Mouse (Mus musculus): Measurements from ENCODE around the gene Sox5. TPM values are rescaled to one million over a fixed set of nuclear protein-coding genes. Genes with fewer than 3 reads are reported as not detected.

Sox5 gene
- polyA plus RNA-seq, 1 experiment from 2014 or later = 27.0 TPM

GRCm38 (mm10) chr6:144067491-144067890 is 714.3 kb downstream of the Sox5 start:
- no peak overlapping the region for H3K9ac ChIP-seq
- no peak overlapping the region for H3K4me3 ChIP-seq (replicated peaks; ENCODE audit: low read length)
- no peaks in the 10 kb centered on the region for H3K27me3 ChIP-seq (ENCODE audit: control insufficient read depth, insufficient read depth, low read length)
- DNase-seq (ENCODE audit: low spot score) (no peak), ATAC-seq (ENCODE audit: low FRiP score) (no peak)
- H3K27ac ChIP-seq = no peak overlapping the region
- no peaks in the 10 kb centered on the region for H3K36me3 ChIP-seq (replicated peaks; ENCODE audit: control insufficient read depth, insufficient read depth)
- 85% methylated on average over 7 of the region's 7 CpGs for WGBS
- H3K4me1 ChIP-seq (replicated peaks; ENCODE audit: control insufficient read depth, insufficient read depth, low read length) = no peaks in the 10 kb centered on the region
- no peaks in the 10 kb centered on the region for H3K9me3 ChIP-seq (ENCODE audit: control insufficient read depth, low read length)
- H3K4me2 ChIP-seq (replicated peaks) = no peak overlapping the region

- WGBS = 89% methylated on average over 8 of the region's 8 CpGs
- Histone ChIP-seq H3K27me3 (ENCODE audit: control insufficient read depth, insufficient read depth, low read length) (no peaks in the 10 kb centered on the region), H3K4me3 (replicated peaks; ENCODE audit: low read length) (no peak overlapping the region), H3K36me3 (replicated peaks; ENCODE audit: control insufficient read depth, insufficient read depth) (no peaks in the 10 kb centered on the region), H3K4me2 (replicated peaks) (no peak overlapping the region), H3K27ac (no peak overlapping the region), H3K9me3 (ENCODE audit: control insufficient read depth, low read length) (no peaks in the 10 kb centered on the region), H3K4me1 (replicated peaks; ENCODE audit: control insufficient read depth, insufficient read depth, low read length) (no peaks in the 10 kb centered on the region), H3K9ac (no peak overlapping the region)
- DNase-seq (ENCODE audit: low spot score) (no peak), ATAC-seq (ENCODE audit: low FRiP score) (no peak)
Observed at GRCm38 (mm10) chr6:144062428-144062827, 719.3 kb downstream of the Sox5 start.

GRCm38 (mm10) chr6:144061814-144062213 is 720.0 kb downstream of the Sox5 start:
- H3K27me3 ChIP-seq (ENCODE audit: control insufficient read depth, insufficient read depth, low read length) = no peaks in the 10 kb centered on the region
- WGBS = 95% methylated on average over 8 of the region's 8 CpGs
- no peaks in the 10 kb centered on the region for H3K36me3 ChIP-seq (replicated peaks; ENCODE audit: control insufficient read depth, insufficient read depth)
- no peak overlapping the region for H3K4me2 ChIP-seq (replicated peaks)
- H3K9me3 ChIP-seq (ENCODE audit: control insufficient read depth, low read length) = no peaks in the 10 kb centered on the region
- DNase-seq (ENCODE audit: low spot score) = no peak
- H3K27ac ChIP-seq = no peak overlapping the region
- H3K9ac ChIP-seq = no peak overlapping the region
- ATAC-seq (ENCODE audit: low FRiP score) = no peak
- H3K4me3 ChIP-seq (replicated peaks; ENCODE audit: low read length) = no peak overlapping the region
- H3K4me1 ChIP-seq (replicated peaks; ENCODE audit: control insufficient read depth, insufficient read depth, low read length) = no peaks in the 10 kb centered on the region

GRCm38 (mm10) chr6:144057098-144057632 is 724.6 kb downstream of the Sox5 start:
- H3K9ac ChIP-seq = no peak overlapping the region
- H3K4me2 ChIP-seq (replicated peaks) = no peak overlapping the region
- ATAC-seq (ENCODE audit: low FRiP score) (0 out of 2 replicates have a peak, but pooled peaks have one; percentile 44), DNase-seq (ENCODE audit: low spot score) (no peak)
- H3K9me3 ChIP-seq (ENCODE audit: control insufficient read depth, low read length) = no peaks in the 10 kb centered on the region
- H3K27ac ChIP-seq = peak overlapping the region; percentile 66
- no peaks in the 10 kb centered on the region for H3K36me3 ChIP-seq (replicated peaks; ENCODE audit: control insufficient read depth, insufficient read depth)
- no peak overlapping the region for H3K4me3 ChIP-seq (replicated peaks; ENCODE audit: low read length)
- no peaks in the 10 kb centered on the region for H3K27me3 ChIP-seq (ENCODE audit: control insufficient read depth, insufficient read depth, low read length)
- 0 out of 2 replicates have a peak, but pooled peaks cover 9% of the 10 kb centered on the region for H3K4me1 ChIP-seq (replicated peaks; ENCODE audit: control insufficient read depth, insufficient read depth, low read length)
- 81% methylated on average over 14 of the region's 14 CpGs for WGBS

GRCm38 (mm10) chr6:144056252-144057097 is 725.3 kb downstream of the Sox5 start:
- Histone ChIP-seq H3K9me3 (ENCODE audit: control insufficient read depth, low read length) (no peaks in the 10 kb centered on the region), H3K9ac (no peak overlapping the region), H3K4me3 (replicated peaks; ENCODE audit: low read length) (no peak overlapping the region), H3K27me3 (ENCODE audit: control insufficient read depth, insufficient read depth, low read length) (no peaks in the 10 kb centered on the region), H3K4me1 (replicated peaks; ENCODE audit: control insufficient read depth, insufficient read depth, low read length) (0 out of 2 replicates have a peak, but pooled peaks cover 9% of the 10 kb centered on the region), H3K4me2 (replicated peaks) (no peak overlapping the region), H3K27ac (peak overlapping the region; percentile 66), H3K36me3 (replicated peaks; ENCODE audit: control insufficient read depth, insufficient read depth) (no peaks in the 10 kb centered on the region)
- WGBS = 47% methylated on average over 10 of the region's 10 CpGs
- DNase-seq (ENCODE audit: low spot score) (peak; percentile 62), ATAC-seq (ENCODE audit: low FRiP score) (peak; percentile 85; the same call in 1 of the 2 replicates)

- no peak for DNase-seq (ENCODE audit: low spot score)
- H3K4me2 ChIP-seq (replicated peaks) = no peak overlapping the region
- no peak overlapping the region for H3K27ac ChIP-seq
- H3K9me3 ChIP-seq (ENCODE audit: control insufficient read depth, low read length) = no peaks in the 10 kb centered on the region
- WGBS = 55% methylated on average over 5 of the region's 5 CpGs
- no peak overlapping the region for H3K9ac ChIP-seq
- no peak for ATAC-seq (ENCODE audit: low FRiP score)
- H3K4me3 ChIP-seq (replicated peaks; ENCODE audit: low read length) = no peak overlapping the region
- no peaks in the 10 kb centered on the region for H3K36me3 ChIP-seq (replicated peaks; ENCODE audit: control insufficient read depth, insufficient read depth)
- H3K27me3 ChIP-seq (ENCODE audit: control insufficient read depth, insufficient read depth, low read length) = no peaks in the 10 kb centered on the region
- H3K4me1 ChIP-seq (replicated peaks; ENCODE audit: control insufficient read depth, insufficient read depth, low read length) = 0 out of 2 replicates have a peak, but pooled peaks cover 9% of the 10 kb centered on the region
Observed at GRCm38 (mm10) chr6:144052487-144052886, 729.3 kb downstream of the Sox5 start.

GRCm38 (mm10) chr6:144051316-144051715 is 730.5 kb downstream of the Sox5 start:
- DNase-seq (ENCODE audit: low spot score) = no peak
- H3K27ac ChIP-seq = no peak overlapping the region
- H3K4me3 ChIP-seq (replicated peaks; ENCODE audit: low read length) = no peak overlapping the region
- no peak overlapping the region for H3K4me2 ChIP-seq (replicated peaks)
- H3K4me1 ChIP-seq (replicated peaks; ENCODE audit: control insufficient read depth, insufficient read depth, low read length) = 0 out of 2 replicates have a peak, but pooled peaks cover 6% of the 10 kb centered on the region
- no peaks in the 10 kb centered on the region for H3K9me3 ChIP-seq (ENCODE audit: control insufficient read depth, low read length)
- H3K27me3 ChIP-seq (ENCODE audit: control insufficient read depth, insufficient read depth, low read length) = no peaks in the 10 kb centered on the region
- ATAC-seq (ENCODE audit: low FRiP score) = no peak
- H3K36me3 ChIP-seq (replicated peaks; ENCODE audit: control insufficient read depth, insufficient read depth) = no peaks in the 10 kb centered on the region
- 96% methylated on average over 5 of the region's 5 CpGs for WGBS
- H3K9ac ChIP-seq = no peak overlapping the region

GRCm38 (mm10) chr6:144048201-144048924 is 733.4 kb downstream of the Sox5 start:
- H3K4me1 ChIP-seq (replicated peaks; ENCODE audit: control insufficient read depth, insufficient read depth, low read length) = peaks cover 12% of the 10 kb centered on the region; the same call in 1 of the 2 replicates
- H3K9ac ChIP-seq = no peak overlapping the region
- no peaks in the 10 kb centered on the region for H3K27me3 ChIP-seq (ENCODE audit: control insufficient read depth, insufficient read depth, low read length)
- ATAC-seq (ENCODE audit: low FRiP score) (no peak), DNase-seq (ENCODE audit: low spot score) (no peak)
- no peaks in the 10 kb centered on the region for H3K9me3 ChIP-seq (ENCODE audit: control insufficient read depth, low read length)
- no peak overlapping the region for H3K4me3 ChIP-seq (replicated peaks; ENCODE audit: low read length)
- 87% methylated on average over 3 of the region's 3 CpGs for WGBS
- no peaks in the 10 kb centered on the region for H3K36me3 ChIP-seq (replicated peaks; ENCODE audit: control insufficient read depth, insufficient read depth)
- H3K4me2 ChIP-seq (replicated peaks) = no peak overlapping the region
- H3K27ac ChIP-seq = no peak overlapping the region

GRCm38 (mm10) chr6:144045503-144045902 is 736.3 kb downstream of the Sox5 start:
- H3K27ac ChIP-seq = peak overlapping the region; percentile 71
- no peak overlapping the region for H3K4me3 ChIP-seq (replicated peaks; ENCODE audit: low read length)
- 0 out of 2 replicates have a peak overlapping the region, but pooled peaks have one; percentile 3 for H3K9ac ChIP-seq
- DNase-seq (ENCODE audit: low spot score) (peak; percentile 65), ATAC-seq (ENCODE audit: low FRiP score) (peak; percentile 74)
- H3K36me3 ChIP-seq (replicated peaks; ENCODE audit: control insufficient read depth, insufficient read depth) = no peaks in the 10 kb centered on the region
- H3K27me3 ChIP-seq (ENCODE audit: control insufficient read depth, insufficient read depth, low read length) = no peaks in the 10 kb centered on the region
- whole genome bisulfite sequencing = 24% methylated on average over 9 of the region's 9 CpGs
- peak overlapping the region; percentile 17; the same call in 1 of the 2 replicates for H3K4me2 ChIP-seq (replicated peaks)
- no peaks in the 10 kb centered on the region for H3K9me3 ChIP-seq (ENCODE audit: control insufficient read depth, low read length)
- H3K4me1 ChIP-seq (replicated peaks; ENCODE audit: control insufficient read depth, insufficient read depth, low read length) = peaks cover 25% of the 10 kb centered on the region; the same call in 1 of the 2 replicates
